10 mouse cellular contexts compared by ENCODE assay signal in genomic region chr17:45158171-45158691, GRCm38 (mm10).
A peak's percentile ranks its signal among the peaks of the same experiment; 100 is the strongest.
DNase-seq lines count a peak whose midpoint lies in the region; ATAC-seq and TF ChIP-seq lines count a peak whose summit lies in the region.
"Had no signal": no experiment of that assay in that cellular context is flagged by ENCODE, and none has a peak within 500 bp of the region (broad histone marks: within the 10 kb centered on the region; RNA-seq: fewer than 3 reads in every experiment).

No protein-coding gene starts in this region.

- TF ChIP-seq CTCF in lung, adult 2 months (IDR thresholded peaks at IDR 0.05; ENCODE audit: insufficient read depth, low read length), result no peak
- TF ChIP-seq CTCF in gastrocnemius, adult 2 months (IDR thresholded peaks at IDR 0.05), result no peak

- TF ChIP-seq POLR2A in lung, adult 2 months (IDR thresholded peaks at IDR 0.05; ENCODE audit: borderline replicate concordance, extremely low read depth, low read depth, low read length), result no peak

- no peak overlapping the region for H3K4me3 ChIP-seq in hindbrain, embryonic 10.5 days
- no peak overlapping the region for H3K4me3 ChIP-seq in hindbrain, embryonic 12.5 days
- no peak overlapping the region for H3K4me3 ChIP-seq in lung, adult 2 months (replicated peaks; ENCODE audit: extremely low read depth, low read depth, low read length)
- H3K4me3 ChIP-seq in gastrocnemius, adult 2 months, result no peak overlapping the region
- H3K4me3 ChIP-seq: liver, embryonic 15.5 days had no signal

- no peak overlapping the region for H3K9ac ChIP-seq in hindbrain, embryonic 12.5 days
- H3K9ac ChIP-seq: liver, embryonic 15.5 days had no signal

- intact Hi-C loops in gastrocnemius, adult 2 months (cut with DNase I), result no loop called here

- H3K4me2 ChIP-seq in hindbrain, embryonic 12.5 days (replicated peaks), result no peak overlapping the region
- H3K4me2 ChIP-seq: liver, embryonic 15.5 days had no signal

- H3K36me3 ChIP-seq in hindbrain, embryonic 10.5 days, result no peaks in the 10 kb centered on the region
- no peaks in the 10 kb centered on the region for H3K36me3 ChIP-seq in hindbrain, embryonic 12.5 days
- H3K36me3 ChIP-seq: liver, embryonic 15.5 days had no signal

- peak overlapping the region; percentile 64 for H3K27ac ChIP-seq in hindbrain, embryonic 10.5 days
- H3K27ac ChIP-seq in hindbrain, embryonic 12.5 days, result no peak overlapping the region
- H3K27ac ChIP-seq in gastrocnemius, adult 2 months, result no peak overlapping the region
- H3K27ac ChIP-seq: liver, embryonic 15.5 days had no signal

- ATAC-seq in hindbrain, embryonic 12.5 days (ENCODE audit: low FRiP score), result no peak

- no peaks in the 10 kb centered on the region for H3K9me3 ChIP-seq in hindbrain, embryonic 10.5 days
- no peaks in the 10 kb centered on the region for H3K9me3 ChIP-seq in hindbrain, embryonic 12.5 days (replicated peaks)
- H3K9me3 ChIP-seq: liver, embryonic 15.5 days had no signal

- H3K27me3 ChIP-seq in hindbrain, embryonic 10.5 days (ENCODE audit: insufficient read depth, poor library complexity, severe bottlenecking), result peaks cover 1% of the 10 kb centered on the region
- H3K27me3 ChIP-seq in hindbrain, embryonic 12.5 days, result peaks cover 2% of the 10 kb centered on the region; the same call in 1 of the 2 replicates
- H3K27me3 ChIP-seq: liver, embryonic 15.5 days had no signal

- peak; percentile 44 for DNase-seq in hindbrain, embryonic 10.5 days (ENCODE audit: low spot score)
- peak; percentile 34 for DNase-seq in embryo, embryonic 10 days (ENCODE audit: low spot score)
- DNase-seq in forelimb bud, embryonic 11.5 days (ENCODE audit: low read depth, low spot score), result peak; percentile 75
- peak; percentile 66 for DNase-seq in heart, postnatal 4 days
- DNase-seq in left cerebral cortex, adult 8-10 months (ENCODE audit: low spot score in 2 of 2), result no peak
- DNase-seq in lung, adult 2 months, result no peak
- DNase-seq in gastrocnemius, adult 2 months, result no peak
- DNase-seq: midbrain, embryonic 14.5 days had no signal

- peaks cover 17% of the 10 kb centered on the region for H3K4me1 ChIP-seq in hindbrain, embryonic 10.5 days (replicated peaks)
- peaks cover 5% of the 10 kb centered on the region; the same call in 1 of the 2 replicates for H3K4me1 ChIP-seq in hindbrain, embryonic 12.5 days
- no peaks in the 10 kb centered on the region for H3K4me1 ChIP-seq in lung, adult 2 months (ENCODE audit: control insufficient read depth, insufficient read depth, low read length)
- H3K4me1 ChIP-seq: liver, embryonic 15.5 days had no signal

- 66% methylated on average over 16 of the region's 16 CpGs for WGBS in hindbrain, embryonic 10.5 days
- 58% methylated on average over 16 of the region's 16 CpGs for WGBS in hindbrain, embryonic 12.5 days
- WGBS in lung, adult 2 months, result 75% methylated on average over 16 of the region's 16 CpGs

Comparison
In these comparisons a context has a peak if more than half of its experiments do, and no peak if none do; other contexts are left out.
1. DNase-seq: peak in hindbrain, embryonic 10.5 days (single experiment), embryo, embryonic 10 days (single experiment), forelimb bud, embryonic 11.5 days (single experiment) and heart, postnatal 4 days (single experiment); none in left cerebral cortex, adult 8-10 months (0 of 2), lung, adult 2 months (single experiment) and gastrocnemius, adult 2 months (single experiment).